Mouse (Mus musculus) adrenal gland (tissue): ENCODE results near the gene Top1.

Experiments used
- intact Hi-C: fragments of 180-260 bp; cut with DNase I; formaldehyde crosslinking; loops from one replicate; pipeline ENCODE4 v1.15.1; 2025

The Top1 gene

GRCm38 (mm10) chr2:160707673-160708072, 62.0 kb downstream of the Top1 start:
- intact Hi-C loops, result loop anchor here (5.0 kb wide), 1 partner anchor 105 kb away; no protein-coding TSS in a partner anchor

DNA sequence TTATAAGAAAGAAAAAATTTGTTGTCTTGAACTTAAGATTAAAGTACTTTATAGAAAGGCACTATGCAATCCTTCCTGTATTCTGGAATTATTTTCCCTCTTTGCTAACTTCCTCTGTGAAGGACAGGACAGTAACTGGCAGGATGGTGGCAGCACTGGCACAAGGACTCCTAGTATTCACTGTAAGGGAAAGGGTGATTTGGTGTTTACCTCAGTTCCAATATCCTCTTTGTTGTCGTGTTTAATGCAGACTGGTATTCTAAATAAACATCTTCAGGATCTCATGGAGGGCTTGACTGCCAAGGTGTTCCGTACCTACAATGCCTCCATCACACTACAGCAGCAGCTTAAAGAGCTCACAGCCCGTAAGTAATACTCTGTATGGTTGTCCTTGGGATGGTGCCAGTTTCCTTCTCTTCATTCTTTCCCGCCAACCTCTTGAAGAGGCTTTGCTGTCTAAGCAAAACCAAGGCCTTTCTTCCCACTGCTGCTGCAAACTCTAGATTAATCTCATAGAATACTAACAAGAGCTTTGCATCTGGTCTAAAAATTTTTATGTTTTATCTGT, 69.9 kb downstream of the Top1 start:
- intact Hi-C loops, result no loop called here

- intact Hi-C loops, result no loop called here
These were observed 71.6 kb downstream of the Top1 start for GRCm38 (mm10) chr2:160717269-160717668.

GRCm38 (mm10) chr2:160718811-160719210, 73.1 kb downstream of the Top1 start:
- intact Hi-C loops, result no loop called here

DNA sequence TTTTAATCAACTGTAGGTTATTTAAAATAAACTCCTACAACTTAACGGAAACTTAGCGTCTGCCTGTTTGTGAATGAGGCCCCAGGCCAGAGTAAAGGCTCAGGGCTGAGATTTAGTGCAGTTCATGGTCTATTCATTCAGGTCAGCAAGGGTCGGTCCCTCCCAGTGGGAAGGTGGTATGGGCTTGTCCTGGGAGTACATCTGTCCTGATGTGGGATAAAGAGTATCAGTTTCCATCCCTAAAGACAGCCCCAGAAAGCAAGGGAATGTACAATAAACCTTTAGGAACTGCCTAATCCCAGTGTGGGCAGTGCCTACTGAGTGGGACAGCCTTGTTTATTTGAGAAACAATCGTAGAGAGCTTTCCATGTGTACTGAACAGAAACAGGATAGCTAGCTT, 77.0 kb downstream of the Top1 start:
- intact Hi-C loops, result no loop called here

DNA sequence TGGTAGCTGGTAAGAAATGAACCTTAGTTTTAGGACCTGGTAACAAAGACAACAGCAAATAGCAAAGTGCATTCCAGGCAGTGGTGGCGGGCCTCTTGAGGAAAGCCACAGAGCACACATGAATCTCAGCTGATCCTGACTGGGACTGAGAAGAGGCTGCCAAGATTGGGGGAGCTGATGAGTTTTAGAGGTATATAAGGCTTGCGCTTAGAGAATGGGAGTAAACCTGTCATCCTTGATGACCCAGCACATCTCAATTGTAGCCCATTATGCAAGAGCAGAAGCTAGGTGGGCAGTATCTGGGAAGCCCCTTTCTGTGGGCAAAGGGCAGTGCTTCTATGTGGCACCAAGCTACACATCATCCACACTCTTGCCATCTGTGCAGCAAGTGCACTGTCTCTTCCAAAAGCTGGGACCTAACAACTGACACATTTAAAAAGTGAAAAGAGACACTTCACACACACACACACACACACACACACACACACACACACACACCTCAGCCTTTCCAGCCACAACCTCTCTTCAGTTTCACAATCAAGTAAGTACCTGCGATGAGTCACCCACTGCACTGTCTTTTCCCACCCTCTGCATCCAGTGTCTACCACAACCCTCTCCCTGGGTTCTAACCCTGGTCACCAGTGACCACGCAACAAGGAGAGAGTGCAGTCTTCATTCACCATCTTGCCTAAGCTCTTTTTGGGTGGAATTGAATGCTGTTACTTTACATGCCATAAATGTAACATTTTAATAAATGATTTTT, 78.1 kb downstream of the Top1 start:
- intact Hi-C loops, result no loop called here

DNA sequence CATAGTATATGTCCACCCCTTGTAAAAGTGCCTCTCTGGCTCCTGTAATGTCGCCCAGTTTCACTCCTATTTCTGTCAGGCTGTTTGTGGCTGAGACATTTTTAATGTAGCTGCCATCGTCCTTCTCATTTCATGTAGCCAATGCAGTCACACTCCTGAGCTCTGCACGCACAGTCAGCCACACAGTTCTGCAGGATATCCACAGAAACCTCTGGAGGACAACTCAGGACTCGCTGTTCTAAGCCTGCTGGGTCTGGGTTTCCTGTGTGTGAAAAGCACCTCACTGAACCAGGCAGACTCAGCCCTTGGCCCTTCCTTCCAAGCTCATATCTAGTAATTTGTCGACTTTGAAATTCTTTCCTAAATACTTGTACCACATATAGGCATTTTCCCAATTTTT, 78.8 kb downstream of the Top1 start:
- intact Hi-C loops, result no loop called here

DNA sequence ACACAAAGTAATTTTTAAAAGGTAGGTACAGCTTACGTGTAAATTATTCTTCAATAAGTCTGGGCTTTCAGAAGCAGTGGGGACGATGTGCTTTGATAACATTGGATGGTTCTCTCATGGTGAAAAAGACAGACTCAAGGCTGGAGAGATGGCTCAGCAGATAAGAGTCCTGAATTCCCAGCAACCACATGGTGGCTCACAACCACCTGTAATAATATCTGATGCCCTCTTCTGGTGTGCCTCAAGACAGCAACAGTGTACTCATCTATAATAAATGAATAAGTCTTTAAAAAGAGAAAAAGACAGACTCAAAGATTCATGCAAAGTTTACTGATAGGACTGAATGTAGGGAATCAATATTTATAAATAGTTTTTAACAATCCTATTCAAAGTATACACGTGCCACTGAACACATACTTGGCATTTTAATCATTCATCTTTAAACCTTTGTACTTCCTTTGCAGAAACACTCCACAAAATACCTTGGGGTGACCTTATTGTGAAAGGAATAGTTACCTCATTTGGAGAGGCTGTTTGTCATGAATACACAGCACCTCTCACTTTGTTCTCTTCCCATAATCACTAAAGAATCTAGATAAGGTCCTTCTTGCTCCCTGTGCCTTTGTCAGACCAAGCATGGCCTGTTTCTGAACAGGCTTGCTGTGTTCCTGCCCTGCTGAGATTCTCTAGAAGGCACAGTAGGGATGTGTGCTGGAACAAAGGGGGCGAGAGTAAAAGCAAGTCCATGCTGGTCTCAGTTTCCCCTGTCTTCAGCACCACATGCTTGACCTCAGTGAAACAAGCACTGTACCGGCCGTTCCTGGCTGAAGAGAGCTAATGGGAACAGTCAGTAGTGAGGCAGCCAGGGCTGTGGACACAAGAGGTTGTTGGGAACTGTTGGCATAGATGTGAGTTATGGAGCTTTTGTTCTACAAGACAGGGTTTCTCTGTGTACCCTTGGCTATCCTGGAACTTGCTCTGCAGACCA, 80.5 kb downstream of the Top1 start:
- intact Hi-C loops, result no loop called here

DNA sequence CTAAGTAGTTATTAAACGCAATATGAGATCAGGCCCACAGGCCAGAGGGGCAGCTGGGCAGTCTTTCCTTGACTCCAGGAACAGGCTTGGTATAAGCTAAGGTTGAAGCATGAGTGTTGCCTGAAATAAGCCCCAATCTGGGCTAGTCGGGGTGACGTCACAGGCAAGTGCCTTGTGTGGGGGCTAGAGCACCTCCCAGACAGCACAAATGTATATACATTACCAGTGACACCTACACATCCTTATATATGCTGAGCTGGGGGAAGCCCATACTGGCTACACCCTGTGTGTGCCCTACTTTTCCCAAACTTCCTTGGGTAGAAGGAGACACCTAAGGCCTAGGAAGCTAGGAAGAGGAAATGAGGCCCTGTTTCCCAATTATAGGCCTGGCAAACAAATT, 83.3 kb downstream of the Top1 start:
- intact Hi-C loops, result no loop called here

GRCm38 (mm10) chr2:160729436-160729835, 83.7 kb downstream of the Top1 start:
- intact Hi-C loops, result no loop called here

DNA sequence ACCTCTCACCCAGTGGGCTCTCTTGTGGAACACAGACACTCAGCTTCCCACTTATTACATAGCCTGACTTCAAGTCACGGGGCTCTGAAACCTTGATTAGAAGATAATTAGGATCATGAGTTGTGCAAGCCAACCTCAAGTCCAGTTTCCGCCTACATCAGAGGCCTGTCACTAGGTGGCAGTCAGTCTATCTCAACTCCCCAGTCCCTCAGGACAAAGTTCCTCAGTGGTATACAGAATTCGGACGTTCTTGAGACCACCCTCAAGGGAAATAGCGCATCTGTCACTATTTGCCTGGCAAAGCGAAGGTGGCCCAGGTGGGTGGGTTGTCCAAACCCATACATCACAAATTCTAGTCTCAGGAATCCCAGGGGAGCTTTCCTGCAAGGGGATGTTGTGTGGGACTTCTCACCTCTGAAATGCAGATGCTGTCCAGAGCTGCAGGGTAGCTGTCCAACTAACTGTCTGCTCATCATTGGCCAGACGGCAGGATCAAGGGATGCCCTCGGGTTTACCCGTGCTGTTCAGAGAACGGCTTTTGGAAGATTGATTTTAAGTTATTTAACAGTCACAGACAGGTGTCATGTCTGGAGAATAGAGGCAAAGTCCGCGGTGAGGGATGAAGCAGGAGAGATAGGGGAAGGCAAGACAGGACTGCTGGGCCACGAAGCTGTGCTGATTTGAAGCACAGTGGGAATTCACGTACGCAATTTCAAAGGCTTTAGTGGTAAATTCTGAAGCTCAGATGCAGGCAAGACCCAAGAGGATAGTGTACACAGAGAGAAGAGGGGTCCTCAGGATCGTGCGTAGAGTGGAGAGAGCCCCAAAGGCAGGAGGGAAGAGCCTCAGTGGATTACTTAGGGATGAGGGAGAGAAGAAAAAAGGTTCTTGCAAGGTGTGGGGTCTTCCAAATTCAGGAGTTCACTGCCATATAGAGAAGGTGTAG, 84.4 kb downstream of the Top1 start:
- intact Hi-C loops, result loop anchor here (5.0 kb wide), 1 partner anchor 157 kb away; no protein-coding TSS in a partner anchor

GRCm38 (mm10) chr2:160730797-160731116, 85.1 kb downstream of the Top1 start:
- intact Hi-C loops, result loop anchor here (5.0 kb wide), 1 partner anchor 157 kb away; no protein-coding TSS in a partner anchor

- intact Hi-C loops, result loop anchor here (5.0 kb wide), 1 partner anchor 156 kb away; no protein-coding TSS in a partner anchor
These were observed 85.6 kb downstream of the Top1 start, which contains the start of gene Plcg1 for GRCm38 (mm10) chr2:160731117-160731838. TSS of gene Plcg1 (plus strand) at chr2:160731300.

GRCm38 (mm10) chr2:160731839-160732261, 86.2 kb downstream of the Top1 start:
- intact Hi-C loops, result loop anchor here (5.0 kb wide), 1 partner anchor 155 kb away; no protein-coding TSS in a partner anchor

GRCm38 (mm10) chr2:160732420-160732995, 86.8 kb downstream of the Top1 start:
- intact Hi-C loops, result loop anchor here (5.0 kb wide), 1 partner anchor 155 kb away; no protein-coding TSS in a partner anchor

DNA sequence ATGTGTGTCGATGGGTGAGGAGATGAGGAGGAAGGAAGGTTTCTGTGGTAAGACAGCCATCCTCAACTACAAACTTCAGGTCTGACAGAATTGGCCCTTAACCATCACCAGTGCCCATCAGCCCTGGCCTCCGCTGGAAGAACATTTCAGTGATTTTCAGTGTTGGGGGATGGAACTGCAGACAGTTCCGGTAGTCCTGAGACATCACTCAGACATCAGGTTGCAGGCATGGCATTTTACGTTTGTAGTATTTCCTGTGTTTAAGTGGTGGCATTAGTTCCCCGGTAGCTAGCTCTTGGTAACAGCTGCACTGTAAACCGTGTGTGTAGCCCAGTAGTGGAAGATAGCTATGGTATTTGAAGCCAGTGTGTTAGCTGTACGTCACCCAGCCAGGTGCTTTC, 87.4 kb downstream of the Top1 start:
- intact Hi-C loops, result loop anchor here (5.0 kb wide), 1 partner anchor 154 kb away; no protein-coding TSS in a partner anchor

GRCm38 (mm10) chr2:160734331-160734730, 88.6 kb downstream of the Top1 start:
- intact Hi-C loops, result loop anchor here (5.0 kb wide), 1 partner anchor 153 kb away; no protein-coding TSS in a partner anchor

- intact Hi-C loops, result no loop called here
These were observed 90.1 kb downstream of the Top1 start for GRCm38 (mm10) chr2:160735706-160736310.

DNA sequence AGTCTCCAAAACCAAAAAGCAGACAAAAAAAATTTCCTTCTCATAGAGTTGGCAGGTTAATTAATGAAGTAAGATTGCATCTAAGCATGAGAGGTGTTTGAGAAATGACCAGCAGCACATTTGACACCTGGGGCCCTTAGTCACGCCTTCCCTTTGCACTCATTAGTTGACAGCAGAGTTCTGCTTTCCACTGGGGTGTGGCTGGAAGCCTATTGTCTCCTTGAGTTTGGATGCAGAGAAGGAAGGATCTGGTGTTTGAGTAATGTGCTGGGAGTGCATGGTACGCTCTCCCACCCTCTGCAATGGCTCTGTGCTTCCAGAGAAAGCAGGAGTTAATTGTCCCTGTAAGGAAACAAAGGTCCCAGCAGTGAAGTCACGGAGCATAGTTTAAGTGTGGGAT, 90.8 kb downstream of the Top1 start:
- intact Hi-C loops, result no loop called here
